Mouse (Mus musculus) WW6 (cell line): ENCODE results near the gene Cmip.

Source experiments
- DNase-seq: peaks from one replicate; pipeline ENCODE4 v3.0.0-alpha.2; 2013; ENCODE audit warnings: low read depth, low spot score

Gene Cmip

DNA sequence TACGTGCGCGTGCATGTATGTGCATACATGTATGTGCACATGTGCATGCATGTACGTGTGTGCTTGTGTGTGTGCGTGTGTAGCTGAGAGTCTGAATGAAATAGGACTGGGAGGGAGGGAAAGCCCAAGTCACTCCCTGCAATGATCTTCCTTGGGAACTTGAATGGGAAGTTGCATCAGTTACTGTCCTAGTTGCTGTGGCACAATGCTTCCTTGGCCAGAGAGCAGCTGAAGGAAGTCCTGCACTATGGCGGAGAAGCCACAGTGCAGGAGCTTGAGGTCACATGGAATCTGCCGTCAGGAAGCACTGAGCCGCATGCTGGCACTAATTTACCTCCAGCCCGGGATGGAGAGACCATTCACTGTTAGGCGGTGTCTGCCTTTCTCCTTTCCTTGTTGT is 37.9 kb downstream of the Cmip start:
- no peak for DNase-seq

DNA sequence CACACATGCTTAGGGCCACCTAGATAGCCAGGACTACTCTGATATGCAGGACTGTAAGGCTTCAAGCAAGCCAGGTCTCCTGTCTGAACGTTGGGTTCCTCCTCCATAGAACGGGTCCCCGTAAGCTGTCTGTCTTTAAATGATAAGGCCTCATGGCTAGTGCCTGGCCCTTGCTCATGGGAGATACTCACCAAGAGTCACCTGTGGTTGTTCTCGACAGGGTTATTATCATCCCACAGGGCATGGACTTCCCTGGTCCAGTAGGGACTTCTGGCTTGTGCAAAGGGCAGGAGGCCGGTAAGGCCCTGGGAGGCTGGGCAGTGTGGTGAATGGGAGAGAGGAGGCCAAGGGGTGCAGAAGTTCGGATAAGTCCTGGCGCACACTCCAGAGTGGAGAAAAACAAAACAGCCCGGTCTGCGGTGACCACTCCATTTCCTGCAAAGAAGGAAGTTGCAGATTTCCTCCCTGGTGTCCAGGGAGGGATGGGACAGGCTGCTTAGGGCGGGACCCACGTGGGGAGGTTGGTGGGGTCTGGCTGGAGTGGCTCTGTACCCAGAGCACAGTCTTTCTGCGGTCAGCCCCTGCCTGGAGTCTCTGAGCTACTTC is 41.2 kb downstream of the Cmip start:
- DNase-seq = no peak

DNA sequence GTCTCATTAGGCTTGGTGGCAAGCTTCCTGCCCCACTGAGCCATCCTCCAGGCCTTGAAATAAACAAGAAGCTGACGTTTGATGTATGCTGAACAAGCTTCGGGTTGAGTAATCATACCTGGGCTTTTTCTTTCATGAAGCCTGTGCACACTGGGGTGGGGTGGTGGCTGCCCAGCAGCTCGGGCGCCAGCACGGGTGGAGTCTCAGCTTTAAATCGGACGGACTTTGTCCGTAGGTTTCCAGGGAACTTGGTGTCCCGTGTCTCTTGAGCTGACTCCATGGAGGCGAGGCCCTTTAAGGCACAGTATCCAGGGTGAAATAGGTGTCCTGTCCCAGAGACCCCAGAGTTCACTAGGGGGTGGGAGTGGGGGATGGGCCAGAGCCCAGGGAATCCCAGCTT is 42.3 kb downstream of the Cmip start:
- no peak for DNase-seq

DNA sequence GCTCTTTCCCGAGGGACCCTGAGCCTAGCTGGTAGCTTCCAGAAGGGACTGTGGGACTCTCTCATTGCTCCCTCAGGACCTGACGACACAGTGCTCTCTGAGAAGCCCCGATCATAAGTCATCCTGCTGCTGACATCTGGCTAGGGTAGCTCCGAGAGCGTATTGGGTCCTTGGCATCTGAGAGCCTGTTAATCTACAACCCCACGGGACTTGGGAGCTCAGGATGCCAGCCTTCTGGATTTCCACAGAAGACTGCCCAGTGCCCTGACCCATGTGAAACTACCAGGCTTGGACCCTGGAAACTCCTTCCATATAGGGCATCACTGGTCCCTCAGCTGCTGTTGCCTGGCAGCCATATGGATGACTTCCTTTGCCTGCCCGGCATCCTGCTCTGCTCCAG is 43.3 kb downstream of the Cmip start:
- DNase-seq = no peak

DNA sequence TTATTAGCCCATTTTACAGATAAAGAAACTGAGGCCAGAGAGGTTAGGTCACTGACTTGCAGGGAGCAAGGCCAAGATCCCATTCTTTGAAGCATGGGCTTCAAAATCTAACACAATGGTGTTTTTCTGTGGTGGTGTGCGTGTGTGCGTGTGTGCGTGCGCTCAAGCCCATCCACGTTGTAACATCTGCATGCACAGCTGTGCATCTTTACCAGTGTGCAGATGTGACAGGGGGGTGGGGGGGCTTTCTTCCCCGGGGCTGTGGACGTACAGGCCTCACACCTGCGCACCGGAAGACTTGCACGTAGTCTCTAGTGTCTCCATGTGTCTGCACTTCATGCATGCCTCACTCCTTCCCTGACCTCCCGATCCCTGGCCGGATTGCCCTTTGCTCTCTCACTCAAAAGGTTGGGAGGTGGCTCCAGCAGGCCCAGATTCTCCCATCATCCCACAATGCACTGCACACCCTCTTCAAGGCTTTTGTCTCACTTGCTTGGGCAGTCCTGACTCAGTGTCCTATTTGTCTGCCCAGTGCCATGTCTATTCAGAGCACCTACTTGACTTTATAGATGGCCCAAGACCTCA is 44.7 kb downstream of the Cmip start:
- DNase-seq = no peak

DNA sequence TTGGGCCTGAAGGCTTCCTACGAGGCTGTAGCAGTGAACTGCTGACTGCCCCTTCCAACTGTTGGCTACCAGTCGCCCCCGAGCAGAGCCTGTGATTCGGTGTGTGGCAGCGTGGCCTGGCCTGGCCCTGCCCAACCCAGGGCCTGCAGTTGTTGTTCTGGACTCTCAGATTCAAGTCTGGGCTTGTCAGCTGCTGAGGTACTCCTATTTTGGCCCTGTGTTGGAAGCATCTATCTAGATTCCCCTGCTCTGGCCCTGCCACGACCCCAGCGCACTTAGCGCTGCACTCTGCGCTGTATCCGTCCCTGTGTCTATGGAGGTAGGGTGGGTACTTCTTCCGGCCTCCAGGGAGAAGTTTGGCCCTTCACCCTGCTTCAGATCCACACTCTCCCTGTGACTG is 45.2 kb downstream of the Cmip start:
- no peak for DNase-seq

DNA sequence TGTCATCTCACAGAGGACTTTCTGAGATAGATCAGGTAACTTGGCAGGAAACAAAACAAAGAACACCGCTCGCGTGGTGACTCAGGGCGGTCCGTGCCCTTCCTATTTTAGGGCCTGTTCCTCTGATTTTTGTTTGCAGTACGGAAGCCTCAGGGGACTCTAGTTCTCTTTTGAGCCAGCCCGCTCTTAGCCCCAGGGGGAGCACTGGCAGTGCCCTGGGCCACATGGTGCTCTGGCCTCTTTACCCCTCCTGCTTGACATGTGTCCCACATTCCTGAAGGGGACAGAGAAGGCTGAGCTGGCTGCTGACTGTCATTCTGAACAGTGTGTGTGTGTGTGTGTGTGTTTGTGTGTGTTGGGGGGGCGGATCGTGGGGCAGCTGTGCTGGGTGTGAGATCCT is 46.8 kb downstream of the Cmip start:
- DNase-seq = no peak

DNA sequence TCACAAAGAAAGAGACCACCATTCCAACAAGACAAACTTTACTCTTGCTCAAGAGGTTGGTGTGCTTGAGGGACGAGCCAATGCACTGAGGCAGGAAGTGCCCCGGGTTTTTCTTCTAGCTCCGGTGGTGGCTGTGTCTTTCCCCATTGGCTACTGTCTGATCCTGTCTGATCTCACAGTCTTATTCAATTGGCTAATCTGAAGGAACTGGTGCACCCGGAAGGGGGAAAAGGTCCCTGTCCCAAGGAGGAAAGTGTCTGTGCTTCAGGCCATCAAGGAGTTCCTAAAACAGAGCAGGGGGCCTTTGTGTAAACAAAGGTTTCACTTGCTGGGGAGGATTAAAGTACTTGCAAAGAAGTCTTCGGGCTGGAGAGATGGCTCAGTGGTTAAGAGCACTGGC is 48.5 kb downstream of the Cmip start:
- DNase-seq = no peak

DNA sequence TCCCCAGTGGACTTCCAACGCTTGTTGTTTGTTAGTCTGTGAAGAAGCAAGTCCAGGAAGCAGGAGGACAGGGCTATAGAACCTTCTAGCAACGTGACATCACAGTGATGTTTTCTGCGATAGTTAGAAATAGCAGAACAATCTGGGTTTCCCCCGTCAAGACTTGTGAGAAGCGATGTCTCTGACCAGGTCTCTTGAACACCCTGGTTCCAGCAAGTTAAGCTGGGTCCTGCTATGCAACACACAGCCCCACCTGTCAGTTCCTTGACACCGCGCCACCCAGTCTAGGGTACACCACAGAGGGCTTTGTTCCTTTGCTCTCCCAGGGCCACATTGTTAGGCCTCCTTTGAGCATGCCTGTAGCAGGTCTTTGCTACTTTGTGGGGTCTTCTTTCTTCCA is 49.9 kb downstream of the Cmip start:
- DNase-seq = no peak

DNA sequence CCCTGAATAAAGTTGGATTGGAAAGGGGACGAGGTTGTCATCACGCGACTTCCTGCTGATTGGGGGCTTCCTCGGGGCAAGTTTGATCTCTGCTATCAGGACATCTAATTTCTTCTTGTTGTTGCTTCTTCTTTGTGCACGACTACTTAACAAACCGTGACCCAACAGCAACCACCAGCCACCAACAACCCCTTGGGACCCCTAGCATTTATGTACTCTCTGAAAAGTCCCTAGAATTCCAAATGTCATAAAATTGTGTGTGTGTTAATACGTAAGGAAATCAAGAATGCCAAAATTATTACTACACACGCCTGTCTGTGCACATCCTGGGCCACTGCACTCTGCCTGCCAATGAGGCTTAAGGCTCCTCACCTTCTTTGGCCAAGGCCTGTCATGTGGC is 50.4 kb downstream of the Cmip start:
- no peak for DNase-seq

DNA sequence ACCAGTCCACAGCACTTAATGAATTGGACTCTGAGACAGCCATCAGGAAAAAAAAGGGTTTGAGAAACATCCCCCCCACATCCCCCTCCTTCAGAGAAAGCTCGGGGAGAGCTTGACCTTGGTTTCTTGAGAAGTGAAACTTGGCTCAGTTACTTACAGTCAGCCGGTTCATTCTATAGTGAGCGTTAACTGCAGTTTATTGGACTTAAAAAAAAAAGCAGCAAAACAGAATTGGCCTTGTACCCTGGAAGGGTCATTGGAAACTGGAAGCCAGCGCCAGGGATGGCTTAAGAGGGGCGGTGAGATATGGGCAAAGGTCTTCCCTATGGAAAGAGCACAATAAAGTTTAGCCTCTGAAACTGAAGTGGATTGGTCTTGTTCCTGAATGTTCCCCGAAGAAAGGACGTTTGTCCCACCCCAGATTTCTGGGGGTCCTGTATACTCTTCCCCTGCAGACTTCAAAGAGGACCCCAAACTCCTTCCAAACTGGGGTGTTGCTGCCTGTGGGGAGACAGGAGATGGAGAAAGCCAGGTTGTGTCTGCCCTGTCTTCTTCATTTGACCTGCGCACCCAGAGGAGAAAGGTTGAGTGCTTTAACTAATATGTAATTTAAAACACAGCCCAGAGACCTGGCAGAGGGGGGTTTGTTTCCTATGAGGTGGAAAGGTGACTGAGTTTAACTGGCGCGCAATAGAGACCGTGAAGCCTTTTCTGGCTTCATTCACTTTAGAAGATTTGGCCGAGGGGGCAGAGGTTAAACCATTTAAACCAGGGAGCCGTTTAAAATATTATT is 51.6 kb downstream of the Cmip start:
- DNase-seq = no peak

DNA sequence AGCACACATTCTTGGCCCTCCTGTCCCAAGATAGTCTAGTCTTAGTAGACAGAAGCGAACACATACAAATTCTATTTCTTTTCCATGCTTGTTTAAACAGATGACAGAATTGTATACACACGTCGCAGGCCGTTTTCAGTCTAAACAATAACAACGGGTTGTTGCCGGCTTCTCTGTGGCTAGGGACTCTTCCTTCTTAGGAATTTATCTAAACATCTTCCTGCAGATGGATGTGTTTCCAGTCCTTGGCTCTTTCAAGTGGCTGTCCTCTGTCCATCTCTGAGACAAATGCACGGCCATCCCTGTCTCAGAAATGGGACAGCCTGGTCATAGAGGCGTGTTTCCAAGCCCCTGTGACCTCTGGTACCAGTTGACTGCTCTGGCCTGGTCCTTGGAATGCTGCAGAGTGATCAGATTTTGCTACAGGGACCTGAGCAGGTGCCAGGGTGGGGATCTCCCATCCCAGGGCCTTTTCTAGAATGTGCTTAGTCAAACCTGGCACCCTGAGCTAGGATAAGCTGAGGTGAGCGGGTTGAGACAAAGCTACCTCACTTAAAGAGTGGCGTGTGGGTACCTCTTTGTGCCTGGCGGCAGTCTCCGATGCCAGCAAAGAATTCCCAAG is 52.9 kb downstream of the Cmip start:
- DNase-seq = no peak

DNA sequence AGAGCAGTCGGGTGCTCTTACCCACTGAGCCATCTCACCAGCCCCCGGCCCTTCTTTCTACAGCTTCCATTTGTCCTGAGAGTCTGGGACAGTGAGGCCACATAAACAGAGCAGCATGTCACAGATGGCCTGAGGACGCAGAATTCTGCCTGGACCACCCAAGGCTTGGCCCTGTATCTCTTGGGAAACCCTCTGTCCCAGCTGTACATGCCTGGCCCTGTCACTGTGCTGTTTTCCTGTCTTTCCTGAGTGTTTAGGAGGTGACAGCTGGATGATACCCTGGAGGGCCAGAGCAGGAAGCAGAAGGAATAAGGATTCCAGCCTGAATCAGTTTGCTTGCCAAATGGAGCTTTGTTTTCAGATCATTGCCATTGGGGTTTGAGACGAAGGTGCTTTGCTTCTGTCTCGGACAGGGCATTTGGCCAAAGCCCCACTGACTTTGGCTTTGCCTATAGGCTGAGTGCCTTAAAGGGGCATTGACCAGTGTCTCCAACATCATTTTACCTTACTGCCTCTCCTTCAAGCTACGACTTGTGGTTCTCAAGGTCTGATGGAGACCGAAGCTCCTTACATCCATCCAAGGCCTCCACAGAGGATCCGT is 54.2 kb downstream of the Cmip start:
- no peak for DNase-seq

DNA sequence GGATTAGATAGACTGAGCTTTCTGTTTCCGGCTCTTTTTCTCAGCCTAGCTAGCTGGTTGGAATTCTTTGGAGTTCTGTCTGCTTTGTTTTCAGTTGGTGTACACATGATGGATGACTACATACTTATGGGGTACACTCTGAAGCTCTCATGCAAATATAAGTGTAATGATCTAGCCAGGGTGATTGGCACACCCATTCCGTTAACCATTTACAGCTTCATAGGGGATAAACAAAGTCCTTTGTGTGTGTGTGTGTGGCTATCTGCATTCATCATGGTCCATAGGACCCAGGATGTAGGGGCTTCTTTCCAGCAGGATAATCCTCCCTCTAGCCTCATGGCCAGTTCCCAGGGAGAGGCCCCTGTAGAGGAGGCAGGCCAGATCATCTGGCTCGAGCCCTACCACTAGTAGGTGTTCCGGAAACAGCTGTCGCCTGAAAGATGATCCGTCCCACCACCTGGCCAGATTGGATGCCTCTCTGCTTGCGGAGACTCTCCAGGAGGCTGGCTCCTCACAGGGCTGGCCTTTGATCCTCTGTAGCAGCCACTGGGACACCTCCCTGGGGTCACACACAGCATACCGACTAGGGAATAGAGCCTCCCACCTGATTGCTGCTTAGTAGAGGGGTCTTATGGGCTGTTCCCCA is 57.6 kb downstream of the Cmip start:
- peak; percentile 36 for DNase-seq

DNA sequence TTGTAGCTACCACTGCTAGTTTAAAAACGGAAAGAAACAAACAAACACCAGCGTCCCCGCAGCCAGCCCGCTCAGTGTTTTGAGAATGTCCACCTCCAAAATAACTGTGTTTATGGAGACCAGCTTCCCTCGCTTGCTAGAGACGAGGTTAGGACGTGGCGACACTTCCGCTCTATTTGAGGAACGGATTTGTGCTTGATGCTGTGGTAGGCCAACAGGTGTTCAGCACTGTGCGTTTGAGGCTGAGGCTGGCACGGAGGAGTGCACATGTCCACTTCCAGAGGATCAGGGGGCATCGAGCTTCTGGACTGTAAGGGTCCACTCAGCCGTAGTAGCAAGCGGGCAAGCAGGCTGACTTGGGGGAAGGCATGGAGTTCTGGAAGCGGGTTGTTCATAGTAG is 58.9 kb downstream of the Cmip start:
- no peak for DNase-seq

DNA sequence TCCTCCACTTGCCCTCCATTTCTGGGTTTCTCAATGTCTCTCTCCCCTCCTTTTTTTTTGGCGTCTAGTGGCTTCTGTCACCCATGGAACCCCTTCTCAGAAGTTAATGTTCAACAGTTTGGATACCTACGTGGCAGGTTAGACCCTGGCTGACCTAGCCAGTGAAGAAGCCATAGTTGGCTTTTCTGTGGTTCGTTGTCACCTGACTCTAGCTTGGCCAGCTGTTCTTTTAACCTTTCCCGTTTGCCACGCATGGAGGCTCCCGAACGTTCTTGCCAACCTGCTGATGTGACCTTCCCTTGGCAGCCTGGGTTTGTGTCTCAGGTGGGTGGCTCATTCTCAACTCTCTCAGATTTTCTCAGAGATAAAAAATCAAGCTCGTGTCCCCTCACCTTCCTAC is 60.6 kb downstream of the Cmip start:
- DNase-seq = no peak

DNA sequence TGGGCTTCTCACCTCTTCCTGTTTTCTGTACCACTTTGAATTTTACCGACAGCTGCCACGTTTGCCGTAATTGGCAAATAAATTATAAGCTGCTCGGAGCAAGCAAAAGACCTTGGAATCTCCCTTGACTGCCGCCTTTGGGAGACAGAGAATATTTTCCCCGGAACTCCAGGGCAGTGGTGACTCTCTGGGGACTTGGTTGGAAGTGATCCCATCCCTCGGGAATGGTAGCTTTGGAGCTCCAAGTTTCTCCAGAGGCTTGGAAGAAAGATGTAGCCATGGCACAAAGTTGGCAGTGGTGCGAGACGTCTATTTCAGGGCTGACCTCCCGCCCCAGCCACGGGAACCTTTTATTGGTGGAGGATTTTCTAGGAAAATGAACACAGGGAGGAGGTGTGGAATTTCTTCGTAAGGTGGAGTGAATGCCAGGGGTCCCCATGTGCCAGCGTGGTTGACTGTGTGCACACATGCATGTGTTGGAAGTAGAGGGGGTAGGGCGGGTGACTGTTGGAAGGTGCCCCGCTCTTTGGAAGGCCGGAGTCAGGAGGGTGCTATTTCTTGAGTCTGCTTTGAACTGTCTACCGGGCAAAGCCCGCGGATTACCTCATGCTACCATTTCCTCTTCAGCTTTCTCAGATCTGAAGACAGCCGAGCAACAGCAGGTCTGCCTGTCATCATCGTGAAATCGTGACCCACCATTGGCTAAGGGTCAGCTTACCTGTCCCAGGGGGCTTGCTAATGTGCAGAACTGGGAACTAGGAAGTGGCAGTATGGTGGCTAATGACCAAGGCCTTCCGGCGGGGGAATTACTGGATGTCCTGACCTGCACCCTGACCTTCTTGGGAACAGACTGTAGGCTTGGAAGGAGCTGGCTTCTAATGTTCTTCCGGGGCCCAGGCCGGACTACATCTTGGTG is 62.3 kb downstream of the Cmip start:
- DNase-seq = no peak

DNA sequence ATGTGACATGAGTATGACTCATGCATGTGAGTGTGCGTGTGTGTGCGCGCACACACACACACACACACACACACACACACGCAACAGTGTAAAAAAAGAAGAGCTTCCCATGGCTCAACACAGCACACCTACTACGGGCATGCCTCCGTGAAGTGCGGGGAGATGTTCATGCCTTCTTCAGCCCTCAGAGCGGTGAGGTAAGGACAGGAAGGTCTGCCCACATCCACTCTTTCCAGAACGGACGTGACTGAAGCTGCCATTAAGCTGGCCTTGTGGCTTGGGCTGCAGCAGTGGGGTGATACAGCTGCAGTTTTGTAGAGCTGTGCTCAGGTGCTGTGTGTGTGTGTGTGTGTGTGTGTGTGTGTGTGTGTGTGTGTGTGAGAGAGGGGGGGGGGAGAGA is 63.8 kb downstream of the Cmip start:
- DNase-seq = no peak

DNA sequence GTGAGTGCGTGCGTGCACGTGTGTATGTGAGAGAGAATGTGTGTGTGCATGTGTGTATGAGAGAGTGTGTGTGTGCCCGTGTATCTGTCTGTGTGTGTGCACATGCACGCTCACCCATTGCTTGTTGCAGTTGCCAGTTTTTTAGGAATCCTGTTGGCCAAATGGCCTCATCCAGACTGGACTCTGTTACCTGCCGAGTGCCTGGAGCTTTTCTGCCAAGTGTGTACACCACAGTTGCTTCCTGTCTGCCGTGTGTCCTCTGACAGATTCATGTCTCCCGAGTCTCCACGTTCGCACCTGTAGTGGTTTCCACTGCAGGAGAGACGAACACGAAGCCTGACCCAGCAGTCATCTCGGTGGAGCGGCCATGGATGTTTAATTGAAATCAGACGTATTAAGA is 64.4 kb downstream of the Cmip start:
- no peak for DNase-seq

DNA sequence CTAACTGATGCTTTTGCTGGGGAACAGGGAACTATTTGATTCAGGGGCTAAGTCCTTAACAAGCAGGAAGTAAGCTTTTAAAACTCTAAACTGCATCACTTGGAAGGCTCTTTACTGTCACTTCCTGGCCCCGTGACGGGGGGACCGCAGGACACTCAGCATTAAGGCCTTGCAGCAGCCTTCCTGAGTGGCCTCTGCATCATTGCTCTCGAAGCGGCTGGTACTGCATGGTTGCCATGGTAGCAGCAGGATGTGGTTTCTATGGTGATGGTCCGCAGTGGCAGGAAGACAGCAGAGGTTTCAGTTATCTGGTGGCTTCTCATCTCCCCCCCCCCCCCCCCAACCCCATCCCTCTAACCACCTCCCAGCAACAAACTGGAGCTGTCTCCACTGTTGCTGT is 65.2 kb downstream of the Cmip start:
- no peak for DNase-seq
